Mouse (Mus musculus) heart, embryonic 13.5 days (tissue): ENCODE data around the gene Dna2. TPM values are rescaled to one million over a fixed set of nuclear protein-coding genes. Genes with fewer than 3 reads are reported as not detected.

Experiments used
- ATAC-seq: fragments of 200-750 bp; cut with Nextera tagmentation; 2 replicates; pipeline ENCODE4 v1.8.0; 2017; ENCODE audit warnings: moderate TSS enrichment; ENCODE audit not compliant: insufficient number of reproducible peaks, low FRiP score, low TSS enrichment; ENCODE audit errors: extremely low read depth
- H3K27ac ChIP-seq: fragments of 300-500 bp; sonication (generic); replicated peaks from 2 replicates; pipeline ENCODE4 v1.5.1; 2015; ENCODE audit warnings: moderate library complexity, mild to moderate bottlenecking, inconsistent platforms
- H3K27me3 ChIP-seq: fragments of 300-500 bp; sonication (generic); replicated peaks from 2 replicates; pipeline ENCODE4 v1.6.1; 2015; ENCODE audit warnings: mild to moderate bottlenecking, inconsistent platforms
- H3K36me3 ChIP-seq: fragments of 300-500 bp; sonication (generic); 2 replicates; pipeline ENCODE4 v1.6.1; 2015; ENCODE audit warnings: mild to moderate bottlenecking, inconsistent platforms
- H3K4me1 ChIP-seq: fragments of 300-500 bp; sonication (generic); 2 replicates; pipeline ENCODE4 v1.6.1; 2015; ENCODE audit warnings: inconsistent platforms
- H3K4me2 ChIP-seq: fragments of 300-500 bp; sonication (generic); 2 replicates; pipeline ENCODE4 v1.6.1; 2015; ENCODE audit warnings: inconsistent platforms, mild to moderate bottlenecking, moderate library complexity
- H3K4me3 ChIP-seq: fragments of 300-500 bp; sonication (generic); 2 replicates; pipeline ENCODE4 v1.5.1; 2015; ENCODE audit warnings: moderate library complexity, mild to moderate bottlenecking, inconsistent platforms
- H3K9ac ChIP-seq: fragments of 300-500 bp; sonication (generic); 2 replicates; pipeline ENCODE4 v1.6.1; 2015; ENCODE audit warnings: inconsistent platforms, mild to moderate bottlenecking, moderate library complexity
- H3K9me3 ChIP-seq: fragments of 300-500 bp; sonication (generic); 2 replicates; pipeline ENCODE4 v1.6.1; 2016; ENCODE audit warnings: inconsistent platforms
- WGBS: fragments of 180-500 bp; shearing (Covaris S2); methylation state at CpG from one replicate; pipeline ENCODE4 v1.1.7; 2015; ENCODE audit warnings: mixed read lengths; 5-methylcytosine and 5-hydroxymethylcytosine counted together
- polyA plus RNA-seq: library from polyadenylated mRNA; unstranded; fragments of >200 nt; fragmentation: Nextera tagmentation; extraction: Ambion mirVana; gene quantifications from 2 replicates; pipeline ENCODE4 v1.2.1, GENCODE M21; 2015

Dna2 gene
- polyA plus RNA-seq, 1 experiment from 2014 or later: 15.4 TPM

GRCm38 (mm10) chr10:63014168-63014567 lies 67.3 kb downstream of the Dna2 start:
- H3K9me3 ChIP-seq: no peaks in the 10 kb centered on the region
- H3K36me3 ChIP-seq: peaks cover 89% of the 10 kb centered on the region
- WGBS: 85% methylated on average over 9 of the region's 9 CpGs
- H3K4me1 ChIP-seq: 0 out of 2 replicates have a peak, but pooled peaks cover 3% of the 10 kb centered on the region
- no peak overlapping the region for H3K27ac ChIP-seq
- no peak overlapping the region for H3K9ac ChIP-seq
- ATAC-seq: no peak
- H3K4me3 ChIP-seq: no peak overlapping the region
- no peaks in the 10 kb centered on the region for H3K27me3 ChIP-seq
- H3K4me2 ChIP-seq: no peak overlapping the region

GRCm38 (mm10) chr10:63019304-63019703 lies 72.5 kb downstream of the Dna2 start:
- H3K4me3 ChIP-seq: no peak overlapping the region
- H3K9ac ChIP-seq: no peak overlapping the region
- H3K4me1 ChIP-seq: peaks cover 29% of the 10 kb centered on the region
- no peaks in the 10 kb centered on the region for H3K27me3 ChIP-seq
- no peak overlapping the region for H3K27ac ChIP-seq
- H3K36me3 ChIP-seq: peaks cover 40% of the 10 kb centered on the region
- no peak overlapping the region for H3K4me2 ChIP-seq
- WGBS: 88% methylated on average over 6 of the region's 6 CpGs
- no peak for ATAC-seq
- H3K9me3 ChIP-seq: no peaks in the 10 kb centered on the region

GRCm38 (mm10) chr10:63021702-63022101 lies 74.9 kb downstream of the Dna2 start:
- 48% methylated on average over 4 of the region's 4 CpGs for WGBS
- H3K4me3 ChIP-seq: peak overlapping the region; percentile 86
- no peak for ATAC-seq
- no peaks in the 10 kb centered on the region for H3K9me3 ChIP-seq
- no peak overlapping the region for H3K27ac ChIP-seq
- H3K9ac ChIP-seq: peak overlapping the region; percentile 98
- peaks cover 16% of the 10 kb centered on the region for H3K36me3 ChIP-seq
- H3K4me2 ChIP-seq: peak overlapping the region; percentile 77
- H3K4me1 ChIP-seq: peaks cover 40% of the 10 kb centered on the region
- no peaks in the 10 kb centered on the region for H3K27me3 ChIP-seq

- H3K27me3 ChIP-seq: no peaks in the 10 kb centered on the region
- H3K4me1 ChIP-seq: peaks cover 40% of the 10 kb centered on the region
- no peak for ATAC-seq
Observed at GRCm38 (mm10) chr10:63022541-63023120, 75.8 kb downstream of the Dna2 start.

GRCm38 (mm10) chr10:63023121-63023748 lies 76.4 kb downstream of the Dna2 start:
- Histone ChIP-seq H3K9me3 (no peaks in the 10 kb centered on the region), H3K4me3 (peak overlapping the region; percentile 86), H3K9ac (peak overlapping the region; percentile 98), H3K4me2 (peak overlapping the region; percentile 77), H3K4me1 (peaks cover 40% of the 10 kb centered on the region), H3K36me3 (peaks cover 2% of the 10 kb centered on the region; the same call in 1 of the 2 replicates), H3K27ac (peak overlapping the region; percentile 100), H3K27me3 (no peaks in the 10 kb centered on the region)
- ATAC-seq: peak; percentile 30; the same call in 1 of the 2 replicates
- WGBS: under 1% methylated on average over 66 of the region's 68 CpGs

More at GRCm38 (mm10) chr10:63022541-63023120, 75.8 kb downstream of the Dna2 start:
- Histone ChIP-seq H3K9me3 (no peaks in the 10 kb centered on the region), H3K36me3 (peaks cover 7% of the 10 kb centered on the region), H3K27ac (peak overlapping the region; percentile 100), H3K9ac (peak overlapping the region; percentile 98), H3K4me2 (peak overlapping the region; percentile 77), H3K4me3 (peak overlapping the region; percentile 86)
- under 1% methylated on average over 27 of the region's 27 CpGs for WGBS

Other genes starting within 250 kb of the Dna2 start
- 0.92 and 1.1 TPM in 2 replicates for gene Stox1, start 220.9 kb upstream of the Dna2 start, polyA plus RNA-seq
- gene Ccar1, start 154.7 kb upstream of the Dna2 start, polyA plus RNA-seq: 75.3 and 87.0 TPM in 2 replicates
- gene Tet1, start 38.0 kb upstream of the Dna2 start, polyA plus RNA-seq: 21.8 and 24.0 TPM in 2 replicates
- 11.5 and 11.7 TPM in 2 replicates for gene Slc25a16, start 26.4 kb upstream of the Dna2 start, polyA plus RNA-seq
- gene Rufy2, start 33.2 kb downstream of the Dna2 start, polyA plus RNA-seq: 11.1 and 14.5 TPM in 2 replicates
- 60.1 and 69.6 TPM in 2 replicates for gene Hnrnph3, start 77.2 kb downstream of the Dna2 start, polyA plus RNA-seq
- gene Pbld2, start 77.3 kb downstream of the Dna2 start, polyA plus RNA-seq: 0.55 and 0.60 TPM in 2 replicates
- 0.33 and 0.61 TPM in 2 replicates for gene Pbld1, start 113.1 kb downstream of the Dna2 start, polyA plus RNA-seq
- gene Atoh7, start 152.6 kb downstream of the Dna2 start, polyA plus RNA-seq: not detected in 2 replicates